In genomic region chrX:159155786-159156185, GRCm38 (mm10) we compare ENCODE assay signal across 21 mouse cellular contexts. TPM values are rescaled to one million over a fixed set of nuclear protein-coding genes. Genes with fewer than 3 reads are reported as not detected.
DNase-seq lines count a peak whose midpoint lies in the region; ATAC-seq lines count a peak whose summit lies in the region.
"Had no signal": no experiment of that assay in that cellular context is flagged by ENCODE, and none has a peak within 500 bp of the region (broad histone marks: within the 10 kb centered on the region; RNA-seq: fewer than 3 reads in every experiment).

No protein-coding gene starts in this region.

- no peaks in the 10 kb centered on the region for H3K9me3 ChIP-seq in kidney, embryonic 15.5 days (replicated peaks)
- H3K9me3 ChIP-seq: forebrain, embryonic 15.5 days; heart, embryonic 13.5 days; hindbrain, embryonic 15.5 days; intestine, embryonic 15.5 days; limb, embryonic 13.5 days; liver, embryonic 13.5 days; midbrain, embryonic 12.5 days; neural tube, embryonic 15.5 days had no signal

- no peaks in the 10 kb centered on the region for H3K27me3 ChIP-seq in kidney, embryonic 15.5 days
- H3K27me3 ChIP-seq: forebrain, embryonic 15.5 days; heart, embryonic 13.5 days; hindbrain, embryonic 15.5 days; intestine, embryonic 15.5 days; limb, embryonic 13.5 days; liver, embryonic 13.5 days; midbrain, embryonic 12.5 days; neural tube, embryonic 15.5 days had no signal

- H3K4me2 ChIP-seq in kidney, embryonic 15.5 days, result no peak overlapping the region
- H3K4me2 ChIP-seq: forebrain, embryonic 15.5 days; heart, embryonic 13.5 days; hindbrain, embryonic 15.5 days; intestine, embryonic 15.5 days; limb, embryonic 13.5 days; liver, embryonic 13.5 days; midbrain, embryonic 12.5 days; neural tube, embryonic 15.5 days had no signal

- no peak overlapping the region for H3K4me3 ChIP-seq in kidney, embryonic 15.5 days (replicated peaks)
- H3K4me3 ChIP-seq: forebrain, embryonic 15.5 days; heart, adult 2 months; heart, embryonic 13.5 days; hindbrain, embryonic 15.5 days; intestine, embryonic 15.5 days; limb, embryonic 13.5 days; liver, embryonic 13.5 days; midbrain, embryonic 12.5 days; neural tube, embryonic 15.5 days had no signal

- H3K36me3 ChIP-seq in kidney, embryonic 15.5 days, result no peaks in the 10 kb centered on the region
- H3K36me3 ChIP-seq: forebrain, embryonic 15.5 days; heart, embryonic 13.5 days; hindbrain, embryonic 15.5 days; intestine, embryonic 15.5 days; limb, embryonic 13.5 days; liver, embryonic 13.5 days; midbrain, embryonic 12.5 days; neural tube, embryonic 15.5 days had no signal

- no peak overlapping the region for H3K27ac ChIP-seq in kidney, embryonic 15.5 days
- H3K27ac ChIP-seq: forebrain, embryonic 15.5 days; heart, adult 2 months; heart, embryonic 13.5 days; hindbrain, embryonic 15.5 days; intestine, embryonic 15.5 days; limb, embryonic 13.5 days; liver, embryonic 13.5 days; midbrain, embryonic 12.5 days; neural tube, embryonic 15.5 days had no signal

- H3K4me1 ChIP-seq in kidney, embryonic 15.5 days, result no peaks in the 10 kb centered on the region
- H3K4me1 ChIP-seq: forebrain, embryonic 15.5 days; hindbrain, embryonic 15.5 days; intestine, embryonic 15.5 days; limb, embryonic 13.5 days; liver, embryonic 13.5 days; midbrain, embryonic 12.5 days; neural tube, embryonic 15.5 days had no signal

- no peak for ATAC-seq in kidney, embryonic 15.5 days (replicated peaks; ENCODE audit: low FRiP score)
- peak; percentile 60 for ATAC-seq in megakaryocyte, adult 5-6 weeks (ENCODE audit: poor library complexity, severe bottlenecking)
- ATAC-seq: forebrain, embryonic 15.5 days; intestine, embryonic 15.5 days had no signal

- peak; percentile 5 for DNase-seq in kidney, adult 9 months
- peak; percentile 4 for DNase-seq in right cerebral cortex, adult 18-20 months
- DNase-seq in right cerebral cortex, postnatal 10 days (ENCODE audit: low spot score in 2 of 2), result no peak
- no peak for DNase-seq in cerebellum, adult 9-11 months
- DNase-seq in urinary bladder, adult 2 months (ENCODE audit: low spot score), result no peak
- DNase-seq: adrenal gland, postnatal 25 days; cerebellum, adult 11 months; cerebellum, postnatal 25 days; gastrocnemius, postnatal 14 days; heart, adult 2 months; layer of hippocampus, adult 9-11 months; liver, embryonic 13.5 days had no signal

- H3K9ac ChIP-seq in kidney, embryonic 15.5 days, result no peak overlapping the region
- H3K9ac ChIP-seq: forebrain, embryonic 15.5 days; heart, embryonic 13.5 days; hindbrain, embryonic 15.5 days; intestine, embryonic 15.5 days; limb, embryonic 13.5 days; liver, embryonic 13.5 days; midbrain, embryonic 12.5 days; neural tube, embryonic 15.5 days had no signal

- WGBS in kidney, embryonic 15.5 days, result 67% methylated on average over 5 of the region's 5 CpGs

RNA-seq across cellular contexts. Expression of gene Rps6ka3, which starts 54.3 kb away (rescaled TPM):
- polyA plus RNA-seq in kidney, embryonic 15.5 days (2015; fragmentation: Nextera tagmentation; extraction: Ambion mirVana), result 7.9 and 8.1 TPM in 2 replicates
- total RNA-seq in megakaryocyte, adult 5-6 weeks (2015), result 68.9 and 102 TPM in 2 replicates
- 42.0 and 44.4 TPM in 2 replicates for total RNA-seq in megakaryocyte, adult 5-6 weeks (2017)
- polyA plus RNA-seq in urinary bladder, adult 2 months (2012; rRNA removed), result 18.9 and 22.7 TPM in 2 replicates

Comparison
In these comparisons a context has a peak if more than half of its experiments do, and no peak if none do; other contexts are left out.
1. DNase-seq: peak in kidney, adult 9 months (single experiment) and right cerebral cortex, adult 18-20 months (single experiment); none in right cerebral cortex, postnatal 10 days (0 of 2), cerebellum, adult 9-11 months (single experiment) and urinary bladder, adult 2 months (single experiment).